Mouse (Mus musculus) E14TG2a.4 (cell line): ENCODE results near the gene Zfp84.
"Not testable (repeated sequence)": the region's sequence is repeated elsewhere in the genome, so short reads cannot be mapped to it uniquely, and the experiment has no call there.

ENCODE experiments used
- H3K27me3 ChIP-seq: 2 replicates; pipeline ENCODE4 v1.6.1; 2014; ENCODE audit warnings: low read length, control low read depth; ENCODE audit not compliant: insufficient read depth
- H3K36me3 ChIP-seq: 2 replicates; pipeline ENCODE4 v1.6.1; 2014; ENCODE audit warnings: low read length, control low read depth; ENCODE audit not compliant: insufficient read depth
- H3K4me1 ChIP-seq: replicated peaks from 2 replicates; pipeline ENCODE4 v1.6.1; 2014; ENCODE audit warnings: low read depth, low read length, control low read depth
- H3K4me3 ChIP-seq: replicated peaks from 2 replicates; pipeline ENCODE4 v1.5.1; 2014; ENCODE audit warnings: mild to moderate bottlenecking, low read length
- H3K9me3 ChIP-seq: 2 replicates; pipeline ENCODE4 v1.6.1; 2014; ENCODE audit warnings: low read length, control low read depth
- CTCF ChIP-seq: conservative IDR thresholded peaks from 2 replicates; pipeline ENCODE4 v1.5.1; 2014; ENCODE audit warnings: low read length
- NANOG ChIP-seq: IDR thresholded peaks from 2 replicates; pipeline ENCODE4 v1.6.1; 2014; ENCODE audit warnings: borderline replicate concordance, low read length, mixed read lengths
- POU5F1 ChIP-seq: IDR thresholded peaks from 2 replicates; pipeline ENCODE4 v1.6.1; 2014; ENCODE audit warnings: low read length, borderline replicate concordance

Gene Zfp84

GRCm38 (mm10) chr7:29768090-29768900, at the start of gene Zfp84:
Zfp84 (plus strand) TSS chr7:29768552.
- Histone ChIP-seq H3K27me3 (no peaks in the 10 kb centered on the region), H3K36me3 (peaks cover 20% of the 10 kb centered on the region), H3K4me1 (peaks cover 42% of the 10 kb centered on the region), H3K4me3 (peak within 1 kb of the TSS; percentile 95), H3K9me3 (no peaks in the 10 kb centered on the region)
- TF ChIP-seq NANOG: no peak
- TF ChIP-seq POU5F1: no peak
- no peak for TF ChIP-seq CTCF

DNA sequence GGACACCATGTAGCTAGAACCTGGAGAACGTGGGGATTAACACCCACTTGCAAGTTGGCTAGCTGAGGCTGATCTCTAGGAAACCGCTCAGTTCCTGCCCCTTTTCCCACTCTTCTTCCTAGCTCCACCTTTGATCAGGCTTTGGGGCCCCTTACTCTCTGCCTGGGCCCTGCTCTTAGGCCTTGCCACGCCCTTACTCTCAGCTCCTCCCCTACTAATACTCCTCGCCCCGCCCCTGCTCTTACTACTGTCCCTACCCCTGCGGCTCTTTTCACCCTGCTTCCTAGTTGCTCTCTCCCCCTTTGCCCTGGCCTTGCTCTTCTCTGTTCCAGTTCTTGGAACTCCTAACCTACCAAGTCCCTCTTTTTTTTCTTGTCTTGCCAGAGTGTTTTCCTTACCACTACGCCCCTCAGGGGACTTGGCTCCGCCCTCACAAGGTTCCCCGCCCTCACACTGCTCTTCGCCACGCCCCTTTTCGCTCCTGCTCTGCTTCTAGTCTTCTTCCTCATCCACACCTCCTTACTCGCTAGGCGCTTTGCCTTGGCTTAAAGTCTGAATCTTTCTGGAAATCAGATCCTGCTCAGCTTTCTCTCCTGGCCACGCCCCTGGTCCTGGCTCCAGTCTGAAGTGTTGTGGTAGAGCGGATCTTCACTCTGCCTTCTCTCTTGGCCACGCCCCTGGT, 42.8 kb upstream of the Zfp84 start:
- not testable (repeated sequence) for H3K4me3 ChIP-seq, H3K27me3 ChIP-seq, H3K4me1 ChIP-seq, H3K36me3 ChIP-seq
- H3K9me3 ChIP-seq: peaks cover 32% of the 10 kb centered on the region

- not testable (repeated sequence) for H3K4me1 ChIP-seq, H3K4me3 ChIP-seq, H3K27me3 ChIP-seq, H3K36me3 ChIP-seq
- H3K9me3 ChIP-seq: peaks cover 44% of the 10 kb centered on the region
These were observed 41.5 kb upstream of the Zfp84 start, which contains the start of gene Catsperg2 for GRCm38 (mm10) chr7:29726860-29727259. Catsperg2 (minus strand) TSS chr7:29727032.

DNA sequence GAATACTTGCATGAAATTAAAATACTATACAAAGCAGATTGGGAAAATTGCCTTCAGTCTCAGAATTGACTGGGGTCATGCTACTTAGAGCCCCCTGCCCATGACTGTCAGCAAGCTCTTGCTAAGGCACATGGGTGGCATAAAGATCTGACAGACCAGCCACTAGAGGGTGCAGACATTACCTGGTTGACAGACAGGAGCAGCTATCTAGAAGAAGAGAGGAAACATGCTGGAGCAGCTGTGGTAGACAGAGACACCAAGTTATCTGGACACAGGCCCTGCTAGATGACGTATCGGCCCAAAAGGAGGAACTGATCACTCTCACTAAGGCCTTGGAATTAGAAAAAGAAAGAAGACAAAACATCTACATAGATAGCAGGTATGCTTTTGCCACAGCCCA, 40.3 kb upstream of the Zfp84 start:
- no peak for TF ChIP-seq NANOG
- TF ChIP-seq CTCF: no peak; the same call in 1 of the 2 replicates
- TF ChIP-seq POU5F1: no peak
- H3K4me3 ChIP-seq: no peak overlapping the region
- no peaks in the 10 kb centered on the region for H3K27me3 ChIP-seq
- H3K9me3 ChIP-seq: peaks cover 56% of the 10 kb centered on the region
- no peaks in the 10 kb centered on the region for H3K4me1 ChIP-seq
- no peaks in the 10 kb centered on the region for H3K36me3 ChIP-seq

GRCm38 (mm10) chr7:29742258-29742657, 26.1 kb upstream of the Zfp84 start:
- Histone ChIP-seq H3K4me3 (no peak overlapping the region), H3K36me3 (no peaks in the 10 kb centered on the region), H3K27me3 (no peaks in the 10 kb centered on the region), H3K4me1 (no peaks in the 10 kb centered on the region), H3K9me3 (peaks cover 80% of the 10 kb centered on the region)
- TF ChIP-seq POU5F1: no peak
- TF ChIP-seq NANOG: no peak
- TF ChIP-seq CTCF: no peak

- H3K4me1 ChIP-seq: no peaks in the 10 kb centered on the region
- peaks cover 29% of the 10 kb centered on the region for H3K9me3 ChIP-seq
- no peaks in the 10 kb centered on the region for H3K27me3 ChIP-seq
- H3K36me3 ChIP-seq: no peaks in the 10 kb centered on the region
- no peak overlapping the region for H3K4me3 ChIP-seq
- no peak for TF ChIP-seq NANOG
- TF ChIP-seq POU5F1: no peak
- TF ChIP-seq CTCF: no peak
These were observed 7.9 kb upstream of the Zfp84 start for GRCm38 (mm10) chr7:29760476-29760875.

DNA sequence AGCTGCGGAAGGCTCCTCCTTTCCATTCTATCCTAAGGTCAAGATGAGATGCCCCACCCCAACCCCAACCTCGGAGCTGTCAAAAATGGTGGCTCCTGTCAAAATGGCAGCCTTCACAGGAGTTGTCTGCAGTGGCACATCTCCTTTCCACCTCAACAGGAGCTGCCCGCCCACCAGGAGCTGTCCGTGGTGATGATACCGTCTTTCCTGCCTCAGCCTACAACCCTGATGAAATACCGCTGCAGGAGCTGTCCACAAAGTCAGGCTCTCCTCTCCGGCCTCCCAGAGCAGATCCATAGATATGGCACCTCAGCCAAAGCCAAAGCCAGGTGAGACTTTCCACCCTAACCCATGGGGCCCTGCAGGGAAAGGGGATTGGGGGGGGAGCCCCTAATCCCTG, 3.6 kb upstream of the Zfp84 start:
- no peaks in the 10 kb centered on the region for H3K9me3 ChIP-seq
- no peak overlapping the region for H3K4me3 ChIP-seq
- no peaks in the 10 kb centered on the region for H3K27me3 ChIP-seq
- peaks cover 28% of the 10 kb centered on the region for H3K4me1 ChIP-seq
- no peak for TF ChIP-seq CTCF
- no peak for TF ChIP-seq POU5F1
- TF ChIP-seq NANOG: no peak
- H3K36me3 ChIP-seq: no peaks in the 10 kb centered on the region

GRCm38 (mm10) chr7:29767058-29767686, 1.2 kb upstream of the Zfp84 start:
- H3K27me3 ChIP-seq: no peaks in the 10 kb centered on the region
- peaks cover 12% of the 10 kb centered on the region for H3K36me3 ChIP-seq
- peak overlapping the region; percentile 95 for H3K4me3 ChIP-seq
- H3K4me1 ChIP-seq: peaks cover 40% of the 10 kb centered on the region
- H3K9me3 ChIP-seq: no peaks in the 10 kb centered on the region
- no peak for TF ChIP-seq POU5F1
- no peak for TF ChIP-seq CTCF
- no peak for TF ChIP-seq NANOG

DNA sequence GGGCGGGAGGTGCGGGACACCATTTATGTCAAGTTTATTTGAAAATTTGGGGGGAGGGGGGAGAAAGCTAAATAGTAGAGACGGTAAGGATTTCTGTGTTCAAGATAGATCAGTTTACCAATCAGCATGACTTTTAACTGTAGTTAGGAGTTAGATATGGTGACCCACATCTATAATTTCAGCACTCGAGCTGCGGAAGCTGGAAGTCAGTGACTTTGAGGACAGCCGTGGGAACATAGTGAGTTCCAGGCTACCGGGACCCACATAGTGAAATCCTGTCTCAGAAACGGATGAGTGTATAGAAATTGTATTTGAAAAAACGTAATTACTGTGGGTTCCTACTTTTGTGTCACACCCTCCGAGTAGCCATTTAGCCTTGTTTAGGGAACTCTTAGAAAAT, 628 bp downstream of the Zfp84 start:
- TF ChIP-seq POU5F1 (no peak), CTCF (no peak), NANOG (no peak)
- H3K9me3 ChIP-seq: no peaks in the 10 kb centered on the region
- peaks cover 49% of the 10 kb centered on the region for H3K4me1 ChIP-seq
- H3K4me3 ChIP-seq: peak overlapping the region; percentile 95
- no peaks in the 10 kb centered on the region for H3K27me3 ChIP-seq
- H3K36me3 ChIP-seq: peaks cover 27% of the 10 kb centered on the region
